Mouse (Mus musculus) gastrocnemius, postnatal 4 days (tissue): ENCODE measurements around the gene Syt10. TPM values are rescaled to one million over a fixed set of nuclear protein-coding genes. Genes with fewer than 3 reads are reported as not detected.
"Not testable (repeated sequence)": the region's sequence is repeated elsewhere in the genome, so short reads cannot be mapped to it uniquely, and the experiment has no call there.

ENCODE experiments used
- DNase-seq, 2 experiments: peaks; one replicate each; pipeline ENCODE4 v3.0.0; 2021 to 2022; ENCODE audit warnings: low spot score in 2 of 2, mixed read lengths in 2 of 2
- long read RNA-seq, 2 experiments: library from polyadenylated mRNA; stranded (forward); transcript quantifications; one replicate each; pipeline ENCODE4 v2.0.0; 2021
- microRNA-seq: library from miRNA; unstranded; fragments of <30 nt; microRNA quantifications from one replicate; pipeline ENCODE4 v1.2.0, GENCODE M21; 2021
- total RNA-seq, 2 experiments: library from RNA; stranded (reverse); gene quantifications; 2 replicates each; pipeline ENCODE4 v1.2.3; 2021

Gene Syt10
- total RNA-seq = under 1 TPM in 1 of 2 experiments, not detected in 1; 0.15 TPM
- long read RNA-seq, experiment 1 = 0 reads
- long read RNA-seq, experiment 2 = 0 reads

DNA sequence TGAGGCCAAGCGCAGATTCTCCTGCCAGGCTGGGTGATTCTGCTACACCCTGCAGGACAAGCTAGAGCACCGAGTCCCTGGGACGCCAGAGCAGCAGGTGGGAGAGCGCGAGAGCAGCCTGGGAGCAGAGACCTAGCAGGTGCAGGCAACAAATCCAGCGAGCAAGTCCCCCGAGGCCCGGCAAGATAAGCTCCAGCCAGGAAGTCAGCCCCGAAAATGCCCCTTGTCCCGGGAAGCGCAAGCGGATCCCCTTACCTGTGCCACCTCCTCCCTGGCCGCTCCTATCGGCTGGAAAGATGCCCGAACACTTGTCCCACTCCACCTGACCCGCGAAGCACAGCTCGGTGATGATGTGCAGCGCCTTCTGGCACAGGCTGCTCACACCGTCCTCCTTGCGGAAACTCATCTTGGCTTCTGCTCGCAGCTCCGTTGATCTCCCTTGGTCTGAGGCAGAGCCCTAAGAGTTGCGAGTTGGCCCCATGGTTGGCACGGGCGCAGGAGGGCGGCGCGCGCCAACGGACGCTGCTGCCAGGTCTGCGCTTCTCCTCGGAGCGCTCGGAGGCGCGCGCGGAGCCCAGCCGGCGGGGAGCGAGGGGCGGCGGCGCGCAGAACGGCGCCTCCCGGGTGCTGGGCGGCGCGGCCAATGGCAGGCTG lies at the start of gene Syt10:
Gene Syt10 (minus strand): TSS at position 497 of the 654 bp plus-strand sequence.
- peak in 1 of 2 experiments; percentile 28 for DNase-seq

DNA sequence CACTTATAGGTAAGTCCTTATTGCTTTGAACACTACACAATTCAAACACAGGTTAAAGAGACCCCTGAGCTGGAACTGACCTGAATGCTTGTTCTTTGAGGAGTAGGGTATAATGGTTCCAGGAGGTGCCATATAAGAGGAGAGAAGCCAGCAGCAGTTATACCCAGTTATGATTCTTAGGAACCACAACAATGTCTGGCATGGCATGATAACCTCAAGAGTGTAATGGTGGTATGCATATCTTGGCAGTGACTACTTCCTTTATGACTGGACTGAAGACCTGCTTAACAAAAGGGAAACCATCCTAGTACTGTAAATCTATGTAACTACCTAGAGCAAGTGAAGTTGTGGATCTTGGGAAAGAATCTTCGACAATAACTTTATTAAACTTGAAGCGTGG lies 42.1 kb upstream of the Syt10 start:
- DNase-seq = no peak

DNA sequence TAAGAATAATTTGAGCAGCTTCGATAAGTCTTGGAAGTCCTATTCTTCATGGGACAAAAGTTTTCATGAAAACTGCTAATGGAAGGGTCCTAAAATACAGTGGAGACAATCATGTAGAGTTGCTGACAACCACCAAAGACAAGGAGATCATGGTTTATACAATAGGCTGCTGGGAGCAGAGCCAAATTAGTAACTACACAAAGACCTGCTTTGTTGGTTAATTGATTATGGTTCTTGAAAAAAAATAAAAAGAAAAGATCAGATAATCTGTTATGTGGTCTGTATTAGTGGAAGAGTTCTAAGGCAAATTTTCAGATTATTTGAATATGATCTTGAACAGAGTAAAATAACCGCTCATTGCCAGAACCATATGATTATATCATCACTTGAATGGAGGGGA lies 37.3 kb upstream of the Syt10 start:
- no peak for DNase-seq

DNA sequence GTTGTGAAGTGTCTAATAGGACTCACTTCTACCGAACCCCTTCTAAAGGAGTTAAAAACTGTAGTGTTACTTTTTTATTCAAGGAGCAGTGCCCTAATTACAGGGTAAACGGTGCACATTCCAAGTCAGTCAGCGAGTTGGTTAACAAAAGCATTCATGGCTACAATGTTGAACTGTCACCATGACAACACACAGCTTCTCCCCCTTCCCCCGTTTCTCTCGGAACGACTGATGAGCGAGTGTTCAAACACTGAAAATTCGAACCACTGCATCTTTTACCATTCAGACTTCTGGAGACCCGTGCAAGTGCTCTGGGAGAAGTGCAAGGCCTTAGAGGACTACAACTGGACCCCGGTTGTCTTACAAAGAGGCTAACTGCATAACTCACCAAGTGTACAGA lies 25.6 kb downstream of the Syt10 start:
- no peak for DNase-seq

DNA sequence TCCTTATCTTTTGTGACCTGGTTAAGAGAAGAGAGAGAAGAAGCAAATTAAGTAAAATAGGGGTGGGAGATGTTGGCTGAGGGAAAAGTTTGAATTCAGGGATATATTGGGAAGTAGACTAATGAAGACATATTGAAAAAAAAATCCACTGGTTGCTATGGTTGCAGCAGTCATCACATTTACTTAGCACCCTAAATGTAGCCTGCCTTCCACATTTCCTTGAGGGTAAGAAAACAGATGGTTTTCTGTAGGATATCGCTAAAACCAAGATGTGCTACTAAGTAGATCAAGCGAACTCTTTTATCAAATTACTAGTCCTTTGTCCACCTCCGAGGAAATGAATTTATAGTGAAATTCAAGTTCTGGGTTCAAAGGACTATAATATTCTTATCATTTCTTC lies 37.2 kb downstream of the Syt10 start:
- no peak for DNase-seq

DNA sequence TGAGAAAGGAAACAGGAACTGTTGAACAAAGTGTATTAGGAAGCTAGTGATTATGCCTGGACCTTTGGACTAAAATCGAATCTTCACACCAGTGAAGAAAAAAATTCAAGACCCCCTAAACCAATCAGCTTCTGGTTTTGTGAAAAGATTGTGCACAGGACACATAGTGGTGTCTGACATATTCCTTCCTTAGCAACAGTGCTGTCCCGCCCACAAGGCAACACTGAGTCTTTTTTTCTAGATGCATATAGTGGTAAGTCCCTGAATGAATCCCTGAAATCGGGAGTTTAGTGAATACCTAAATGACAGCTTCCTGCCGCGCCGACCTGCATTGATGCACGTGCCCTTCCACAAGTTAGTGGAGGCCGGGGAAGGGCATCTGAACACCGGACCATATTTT lies 61.7 kb downstream of the Syt10 start:
- DNase-seq = no peak

DNA sequence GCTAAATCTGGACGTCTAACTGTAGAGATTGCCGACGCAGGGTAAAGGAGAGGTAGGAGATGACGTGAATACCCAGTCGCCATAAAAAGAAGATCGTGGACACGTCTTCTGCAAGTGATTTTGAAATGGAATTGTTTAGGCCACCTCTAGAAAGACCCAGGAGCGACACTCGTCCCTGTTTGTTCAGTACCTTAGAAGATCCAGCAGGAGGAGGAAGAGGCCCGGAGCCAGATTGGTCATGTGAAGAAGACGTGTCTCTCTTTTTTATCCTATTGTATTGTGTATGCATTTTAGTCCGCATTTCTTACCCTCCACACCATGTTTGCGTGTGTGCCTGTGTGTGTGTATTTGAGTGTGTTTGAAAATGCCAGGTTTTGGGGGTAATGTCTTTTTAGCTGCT lies 75.6 kb downstream of the Syt10 start:
- DNase-seq = not testable (repeated sequence)

DNA sequence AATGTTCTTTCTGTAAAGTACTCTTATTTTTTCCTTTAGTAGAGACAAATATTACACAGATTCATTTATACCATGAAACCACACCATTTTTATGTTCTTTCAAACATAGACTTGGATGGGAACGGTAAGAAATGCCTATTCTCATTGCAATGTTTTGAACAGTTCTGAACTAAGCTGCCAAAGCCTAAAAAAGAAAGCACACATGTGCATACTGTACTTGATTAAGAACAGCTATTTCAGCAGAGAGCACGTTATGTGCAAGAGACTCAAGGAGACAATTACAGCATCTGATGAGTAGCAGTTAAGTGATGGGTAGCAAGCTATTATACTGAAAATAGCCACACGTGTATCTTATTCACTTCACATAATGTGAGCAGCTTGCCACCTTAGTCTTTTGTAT lies 108.0 kb downstream of the Syt10 start:
- no peak for DNase-seq

Small RNA genes within 50 kb of the gene (microRNA-seq; reads per million reads assigned to microRNA genes)
- gene Gm24643 = not detected

Other genes with a start within 250 kb of the Syt10 start
- 10 to 100 TPM in 1 of 2 experiments, 1 to 10 TPM in 1; 8.1 to 10.2 TPM for gene Rabl2, start 249.9 kb downstream of the Syt10 start, total RNA-seq